Mouse (Mus musculus) mature B cell (primary cell): Measurements from ENCODE around the gene Cnot3.
"Not testable (repeated sequence)": the region's sequence is repeated elsewhere in the genome, so short reads cannot be mapped to it uniquely, and the experiment has no call there.

Experiments used
- in situ Hi-C: fragments of 300-500 bp; cut with MboI; formaldehyde crosslinking; loops from 2 replicates; pipeline ENCODE4 v1.14.3; 2019

Cnot3 gene

GRCm38 (mm10) chr7:3694949-3695305 is 49.9 kb downstream of the Cnot3 start:
- in situ Hi-C loops: not testable (repeated sequence)

GRCm38 (mm10) chr7:3698471-3698870 is 53.4 kb downstream of the Cnot3 start:
- in situ Hi-C loops: no loop called here

- in situ Hi-C loops: no loop called here
Observed at GRCm38 (mm10) chr7:3703148-3703878, 58.2 kb downstream of the Cnot3 start.

- in situ Hi-C loops: no loop called here
Observed at GRCm38 (mm10) chr7:3703879-3704441, 58.9 kb downstream of the Cnot3 start, which contains the start of gene Rps9. Gene Rps9 (plus strand): TSS chr7:3703993.

- in situ Hi-C loops: no loop called here
Observed at GRCm38 (mm10) chr7:3704475-3704874, 59.4 kb downstream of the Cnot3 start.

- in situ Hi-C loops: not testable (repeated sequence)
Observed at GRCm38 (mm10) chr7:3705461-3705860, 60.4 kb downstream of the Cnot3 start.

GRCm38 (mm10) chr7:3705911-3706310 is 60.8 kb downstream of the Cnot3 start:
- in situ Hi-C loops: no loop called here

GRCm38 (mm10) chr7:3706343-3706934 is 61.4 kb downstream of the Cnot3 start:
- in situ Hi-C loops: no loop called here

GRCm38 (mm10) chr7:3707027-3707426 is 62.0 kb downstream of the Cnot3 start:
- in situ Hi-C loops: no loop called here

GRCm38 (mm10) chr7:3707568-3708413 is 62.7 kb downstream of the Cnot3 start:
- in situ Hi-C loops: no loop called here

- in situ Hi-C loops: not testable (repeated sequence)
Observed at GRCm38 (mm10) chr7:3708447-3708980, 63.4 kb downstream of the Cnot3 start.

- in situ Hi-C loops: no loop called here
Observed at GRCm38 (mm10) chr7:3709000-3709399, 63.9 kb downstream of the Cnot3 start.
